Mouse (Mus musculus) midbrain, embryonic 10.5 days (tissue): ENCODE results near the gene Calcr. TPM values are rescaled to one million over a fixed set of nuclear protein-coding genes. Genes with fewer than 3 reads are reported as not detected.
"Not testable (repeated sequence)": the region's sequence is repeated elsewhere in the genome, so short reads cannot be mapped to it uniquely, and the experiment has no call there.

Experiments used
- DNase-seq: peaks from one replicate; pipeline ENCODE4 v3.0.0-alpha.2; 2017; ENCODE audit warnings: low spot score
- H3K27ac ChIP-seq: fragments of 300-500 bp; sonication (generic); replicated peaks from 2 replicates; pipeline ENCODE4 v1.5.1; 2016; ENCODE audit warnings: mild to moderate bottlenecking
- H3K27me3 ChIP-seq: fragments of 300-500 bp; sonication (generic); 2 replicates; pipeline ENCODE4 v1.6.1; 2016; ENCODE audit warnings: low read depth, mild to moderate bottlenecking; ENCODE audit not compliant: poor library complexity, severe bottlenecking
- H3K36me3 ChIP-seq: fragments of 300-500 bp; sonication (generic); 2 replicates; pipeline ENCODE4 v1.6.1; 2016; ENCODE audit warnings: mild to moderate bottlenecking, moderate library complexity
- H3K4me1 ChIP-seq: fragments of 300-500 bp; sonication (generic); 2 replicates; pipeline ENCODE4 v1.6.1; 2016
- H3K4me3 ChIP-seq: fragments of 300-500 bp; sonication (generic); 2 replicates; pipeline ENCODE4 v1.5.1; 2016; ENCODE audit warnings: mild to moderate bottlenecking, moderate library complexity
- H3K9me3 ChIP-seq: fragments of 300-500 bp; sonication (generic); replicated peaks from 2 replicates; pipeline ENCODE4 v1.6.1; 2016; ENCODE audit warnings: mild to moderate bottlenecking
- WGBS: fragments of 180-500 bp; shearing (Covaris S2); methylation state at CpG from one replicate; pipeline ENCODE4 v1.1.7; 2016; 5-methylcytosine and 5-hydroxymethylcytosine counted together
- microRNA counts: library from miRNA; unstranded; fragments of <30 nt; microRNA quantifications from one replicate; lab custom pipeline; 2017
- microRNA-seq: library from miRNA; unstranded; fragments of <30 nt; microRNA quantifications from one replicate; pipeline ENCODE4, GENCODE M21; 2017
- polyA plus RNA-seq: library from polyadenylated mRNA; unstranded; fragments of >200 nt; fragmentation: Nextera tagmentation; extraction: Ambion mirVana; gene quantifications from 2 replicates; pipeline ENCODE4 v1.2.1, GENCODE M21; 2016

Gene Calcr
- polyA plus RNA-seq, 1 experiment from 2014 or later, result 0.22 TPM

DNA sequence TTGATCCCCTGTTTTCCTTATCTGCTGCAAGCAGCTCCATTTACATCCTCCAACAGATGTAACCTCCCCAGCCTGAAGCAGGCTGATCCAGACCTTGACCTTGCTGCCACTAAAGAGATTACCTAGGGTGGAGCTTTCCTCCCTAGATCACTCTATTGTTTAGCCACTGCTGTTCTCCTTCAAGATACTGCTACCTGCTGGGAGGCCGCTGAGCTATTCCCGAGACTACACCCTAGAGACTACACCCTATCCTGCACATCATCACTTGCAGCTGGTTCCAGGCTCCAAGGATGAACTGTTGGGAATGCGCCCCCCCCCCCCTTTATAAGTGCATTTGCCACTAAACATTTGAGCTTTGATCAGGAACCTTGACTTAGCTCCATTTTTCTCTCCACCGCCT, 92.6 kb downstream of the Calcr start:
- not testable (repeated sequence) for H3K27me3 ChIP-seq, H3K4me1 ChIP-seq, H3K9me3 ChIP-seq, H3K27ac ChIP-seq, H3K4me3 ChIP-seq, DNase-seq, H3K36me3 ChIP-seq
- WGBS, result 84% methylated on average over 4 of the region's 4 CpGs

DNA sequence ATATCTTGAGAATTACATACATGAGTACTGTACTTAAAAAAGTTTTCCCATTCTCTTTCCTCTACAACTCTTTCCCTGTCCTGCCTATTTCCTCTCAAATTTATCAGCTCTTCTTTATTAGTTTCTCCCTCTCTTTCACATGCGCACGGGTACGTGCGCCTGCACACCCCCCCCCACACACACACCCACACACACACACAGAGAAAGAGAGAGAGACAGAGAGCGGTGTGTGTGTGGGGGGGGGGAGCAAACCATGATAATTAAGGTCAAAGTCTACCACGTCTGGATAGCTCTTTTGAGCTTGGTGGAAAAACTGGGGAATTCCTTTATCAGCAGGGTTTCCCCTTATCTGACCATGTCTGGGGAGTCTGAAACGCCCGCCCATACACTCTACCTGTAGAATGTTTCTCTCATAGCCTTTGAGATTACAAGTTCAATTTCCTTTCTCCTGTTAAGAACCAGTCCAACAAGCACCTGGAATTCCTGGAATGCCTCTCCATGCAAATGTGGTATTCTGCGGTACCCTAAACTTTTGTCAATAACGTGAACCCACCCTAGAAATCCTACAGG, 100.3 kb downstream of the Calcr start:
- WGBS, result 80% methylated on average over 10 of the region's 10 CpGs
- no peak for DNase-seq
- Histone ChIP-seq H3K4me1 (no peaks in the 10 kb centered on the region), H3K4me3 (no peak overlapping the region), H3K27me3 (no peaks in the 10 kb centered on the region), H3K9me3 (no peaks in the 10 kb centered on the region), H3K27ac (no peak overlapping the region), H3K36me3 (no peaks in the 10 kb centered on the region)

DNA sequence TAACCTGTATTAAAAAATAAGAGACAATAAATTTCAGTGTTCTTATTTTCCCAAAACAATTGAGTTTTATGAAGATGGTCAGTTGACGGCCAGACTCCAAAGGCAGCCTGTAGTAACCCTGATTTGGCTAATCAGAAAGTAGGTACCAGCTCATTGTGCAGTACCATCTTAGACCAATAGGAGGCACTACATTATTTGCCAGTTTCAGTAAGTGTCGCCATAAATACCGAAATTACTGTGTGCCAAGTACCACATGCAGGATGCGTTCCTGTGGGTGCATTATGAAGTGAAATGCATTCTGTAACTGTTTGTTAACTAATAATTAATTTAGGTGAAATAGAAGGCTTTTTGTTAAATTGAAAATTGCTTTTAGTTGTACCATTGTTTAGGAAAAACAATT, 106.1 kb downstream of the Calcr start:
- H3K9me3 ChIP-seq, result no peaks in the 10 kb centered on the region
- H3K4me1 ChIP-seq, result no peaks in the 10 kb centered on the region
- no peak overlapping the region for H3K27ac ChIP-seq
- no peaks in the 10 kb centered on the region for H3K27me3 ChIP-seq
- H3K36me3 ChIP-seq, result no peaks in the 10 kb centered on the region
- 96% methylated on average over 4 of the region's 4 CpGs for WGBS
- no peak overlapping the region for H3K4me3 ChIP-seq
- DNase-seq, result no peak

MicroRNA genes within 50 kb of the gene (microRNA counts, 519-probe panel; counts per million panel counts)
- microRNA mmu-miR-489 (lab: Ali Mortazavi, UCI), result not detected
- microRNA mmu-miR-653 (lab: Ali Mortazavi, UCI), result not detected

Small RNAs within 50 kb of the gene (microRNA-seq; reads per million reads assigned to microRNA genes)
- gene Mir489, result not detected
- gene Mir653, result 3.3 reads per million, percentile 4 among the genes with 10 or more reads in this experiment

Other genes with a start within 250 kb of the Calcr start
- 0.56 and 0.60 TPM in 2 replicates for gene Tfpi2, start 224.2 kb upstream of the Calcr start, polyA plus RNA-seq
- not detected in 2 replicates for gene Gngt1, start 229.1 kb upstream of the Calcr start, polyA plus RNA-seq
- 31.4 and 32.5 TPM in 2 replicates for gene Gng11, start 239.2 kb upstream of the Calcr start, polyA plus RNA-seq